Mouse (Mus musculus): ENCODE measurements around the gene Zfp365. TPM values are rescaled to one million over a fixed set of nuclear protein-coding genes. Genes with fewer than 3 reads are reported as not detected.

Zfp365 gene
- polyA plus RNA-seq, 1 experiment from 2014 or later: 0.03 TPM

DNA sequence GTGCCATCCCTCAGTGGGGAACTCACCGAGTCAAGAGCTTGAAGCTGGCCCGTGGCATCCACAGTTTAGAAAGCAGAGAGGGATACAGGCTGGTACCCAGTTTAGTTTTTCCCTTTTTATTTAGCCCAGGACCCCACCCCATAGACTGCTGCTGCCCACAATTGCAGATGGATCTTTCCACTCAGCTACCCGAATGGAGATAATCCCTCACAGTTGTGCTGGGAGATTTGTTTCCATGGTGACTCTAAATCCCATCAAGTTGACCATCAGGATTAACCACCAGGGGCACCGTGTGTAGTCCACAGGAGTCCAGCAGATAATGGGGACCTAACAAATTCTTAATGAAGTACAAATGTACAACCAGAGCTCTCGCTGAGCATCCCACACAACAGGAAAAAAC is 11.3 kb downstream of the Zfp365 start:
- H3K4me1 ChIP-seq (replicated peaks): no peaks in the 10 kb centered on the region
- H3K27me3 ChIP-seq: no peaks in the 10 kb centered on the region
- H3K36me3 ChIP-seq (replicated peaks): no peaks in the 10 kb centered on the region
- no peaks in the 10 kb centered on the region for H3K9me3 ChIP-seq (replicated peaks)
- H3K9ac ChIP-seq: no peak overlapping the region
- 52% methylated on average over 5 of the region's 5 CpGs for WGBS (ENCODE audit: insufficient replicate concordance)
- no peak overlapping the region for H3K4me3 ChIP-seq (replicated peaks)
- ATAC-seq (ENCODE audit: insufficient read depth): no peak
- H3K27ac ChIP-seq (replicated peaks): no peak overlapping the region
- no peak overlapping the region for H3K4me2 ChIP-seq

DNA sequence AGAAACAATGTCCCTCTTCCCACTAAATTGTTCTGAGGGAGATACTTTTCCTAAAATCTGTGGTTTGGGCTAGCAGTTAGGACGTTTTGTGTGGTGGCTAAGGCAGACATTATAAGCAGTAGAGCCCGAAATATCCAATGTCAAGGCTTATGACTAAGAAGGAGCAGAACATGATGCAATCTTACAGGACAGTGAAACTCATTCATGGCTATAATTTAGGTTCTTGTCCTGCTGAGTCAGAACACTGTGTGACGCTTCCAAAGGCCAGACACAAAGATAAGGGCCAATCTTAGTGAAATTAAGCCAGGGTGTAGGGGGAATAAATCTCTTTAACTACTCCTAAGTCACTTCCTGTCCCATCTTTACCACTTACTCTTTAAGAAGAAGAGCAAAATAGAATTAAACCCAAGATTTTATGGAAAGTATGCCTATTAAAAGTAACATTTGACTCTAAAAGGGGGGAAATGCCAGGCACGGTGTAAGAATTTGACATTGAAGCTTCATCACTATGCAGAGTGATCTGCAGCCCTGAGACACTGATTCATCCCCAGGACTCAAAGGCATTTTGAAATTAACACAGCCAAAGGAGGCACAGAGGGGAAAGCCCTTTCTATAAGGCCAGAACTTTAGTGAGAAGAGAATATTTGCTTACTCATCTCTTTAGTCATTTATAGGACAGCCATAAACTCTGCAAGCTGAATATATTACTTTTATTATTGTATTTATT is 13.3 kb downstream of the Zfp365 start:
- ATAC-seq (ENCODE audit: insufficient read depth): no peak
- Histone ChIP-seq H3K4me3 (replicated peaks) (no peak overlapping the region), H3K27me3 (no peaks in the 10 kb centered on the region), H3K36me3 (replicated peaks) (no peaks in the 10 kb centered on the region), H3K4me2 (no peak overlapping the region), H3K9ac (no peak overlapping the region), H3K9me3 (replicated peaks) (no peaks in the 10 kb centered on the region), H3K27ac (replicated peaks) (no peak overlapping the region), H3K4me1 (replicated peaks) (no peaks in the 10 kb centered on the region)
- 53% methylated on average over 4 of the region's 4 CpGs for WGBS (ENCODE audit: insufficient replicate concordance)

DNA sequence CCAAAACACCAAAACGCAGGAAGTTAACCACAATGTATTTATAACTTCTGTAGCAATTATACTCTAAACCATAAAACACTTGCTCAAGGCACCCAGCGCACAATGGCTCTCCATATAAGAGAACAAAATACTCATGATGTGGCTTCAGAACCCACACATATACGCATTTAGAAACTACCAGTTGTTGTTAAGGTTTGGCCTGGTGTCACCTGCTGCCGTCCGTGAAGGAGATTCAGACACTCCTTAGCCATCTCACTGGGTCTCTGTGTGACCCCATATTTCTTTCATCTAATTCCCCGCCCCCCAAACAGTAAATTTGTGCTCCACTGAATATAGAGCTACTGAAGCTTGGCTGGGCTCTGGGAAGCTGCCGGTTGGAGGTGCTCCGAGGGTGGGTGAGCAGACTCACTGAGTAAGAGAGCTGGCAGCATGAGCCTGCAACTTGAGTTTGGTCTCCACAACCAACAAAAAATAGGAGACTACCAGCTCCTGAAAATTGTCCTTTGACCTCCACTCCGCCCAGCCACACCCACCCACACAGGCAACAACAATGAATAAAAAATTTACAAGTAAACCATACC is 14.0 kb downstream of the Zfp365 start:
- Histone ChIP-seq H3K4me1 (replicated peaks) (no peaks in the 10 kb centered on the region), H3K36me3 (replicated peaks) (no peaks in the 10 kb centered on the region), H3K4me2 (no peak overlapping the region), H3K9ac (no peak overlapping the region), H3K4me3 (replicated peaks) (no peak overlapping the region), H3K9me3 (replicated peaks) (no peaks in the 10 kb centered on the region), H3K27ac (replicated peaks) (no peak overlapping the region), H3K27me3 (no peaks in the 10 kb centered on the region)
- 72% methylated on average over 9 of the region's 9 CpGs for WGBS (ENCODE audit: insufficient replicate concordance)
- no peak for ATAC-seq (ENCODE audit: insufficient read depth)

DNA sequence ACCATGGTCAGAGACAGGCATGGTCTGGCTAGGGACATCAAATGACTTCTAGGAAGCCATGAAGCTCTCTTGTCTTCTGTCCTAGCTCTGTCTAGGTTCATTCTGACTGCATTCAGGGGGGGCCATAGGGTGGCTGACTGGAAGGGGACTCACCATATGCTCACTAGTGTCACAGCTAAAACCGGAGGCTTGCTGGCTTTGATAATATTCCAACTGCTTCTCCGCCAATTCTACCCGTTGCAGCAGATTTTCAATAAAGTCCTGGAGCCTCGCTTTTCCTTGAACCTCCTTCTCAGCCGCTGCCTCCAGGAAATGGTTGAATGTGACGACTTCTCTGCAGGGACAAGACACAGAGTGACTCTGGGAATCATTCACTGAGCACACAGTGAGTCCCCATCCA is 15.2 kb downstream of the Zfp365 start:
- no peaks in the 10 kb centered on the region for H3K27me3 ChIP-seq
- H3K36me3 ChIP-seq (replicated peaks): no peaks in the 10 kb centered on the region
- H3K27ac ChIP-seq (replicated peaks): no peak overlapping the region
- no peak overlapping the region for H3K4me2 ChIP-seq
- 65% methylated on average over 6 of the region's 6 CpGs for WGBS (ENCODE audit: insufficient replicate concordance)
- H3K9ac ChIP-seq: no peak overlapping the region
- no peak overlapping the region for H3K4me3 ChIP-seq (replicated peaks)
- no peaks in the 10 kb centered on the region for H3K9me3 ChIP-seq (replicated peaks)
- no peak for ATAC-seq (ENCODE audit: insufficient read depth)
- no peaks in the 10 kb centered on the region for H3K4me1 ChIP-seq (replicated peaks)

DNA sequence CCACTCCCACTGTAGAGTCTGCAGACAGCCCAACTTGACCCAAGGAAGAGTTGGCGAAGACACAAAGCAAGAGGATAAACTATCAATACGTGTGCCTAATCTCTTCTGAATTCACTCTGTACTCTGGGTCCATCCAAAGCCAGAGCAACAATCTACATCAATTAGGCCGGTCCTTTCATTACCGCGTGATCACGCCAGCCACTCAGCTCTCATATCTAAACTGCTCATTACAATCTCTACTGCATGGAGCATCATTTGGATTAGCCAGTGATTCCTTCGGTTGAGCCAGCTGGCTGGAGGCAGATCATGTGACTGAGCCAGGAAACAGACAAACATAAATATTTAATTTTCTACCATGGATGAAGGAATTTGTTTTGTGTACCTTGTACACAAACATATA is 17.8 kb downstream of the Zfp365 start:
- no peak overlapping the region for H3K9ac ChIP-seq
- no peak overlapping the region for H3K4me3 ChIP-seq (replicated peaks)
- no peaks in the 10 kb centered on the region for H3K36me3 ChIP-seq (replicated peaks)
- ATAC-seq (ENCODE audit: insufficient read depth): no peak
- no peaks in the 10 kb centered on the region for H3K4me1 ChIP-seq (replicated peaks)
- no peaks in the 10 kb centered on the region for H3K9me3 ChIP-seq (replicated peaks)
- H3K4me2 ChIP-seq: no peak overlapping the region
- no peak overlapping the region for H3K27ac ChIP-seq (replicated peaks)
- no peaks in the 10 kb centered on the region for H3K27me3 ChIP-seq
- WGBS (ENCODE audit: insufficient replicate concordance): 78% methylated on average over 7 of the region's 7 CpGs

DNA sequence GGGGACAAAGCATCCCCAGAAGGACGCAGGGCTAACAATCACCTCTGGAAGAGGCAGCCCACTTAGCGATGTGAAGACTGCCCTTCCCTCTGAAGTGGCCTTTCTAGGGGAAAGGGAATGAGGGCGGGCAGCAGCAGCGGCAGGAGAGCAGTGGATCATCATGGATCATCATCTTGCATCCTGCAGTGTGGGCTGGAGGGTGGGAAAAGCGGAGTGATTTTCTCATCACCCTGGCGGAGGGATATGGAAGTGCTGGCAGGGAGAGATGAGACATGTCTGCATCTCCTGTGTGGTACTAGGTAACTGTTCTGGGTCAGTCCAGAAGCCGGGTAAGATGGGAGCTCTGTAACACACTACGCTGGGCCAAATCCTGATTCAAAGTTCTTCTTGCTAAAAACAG is 18.4 kb downstream of the Zfp365 start:
- 61% methylated on average over 8 of the region's 8 CpGs for WGBS (ENCODE audit: insufficient replicate concordance)
- no peaks in the 10 kb centered on the region for H3K36me3 ChIP-seq (replicated peaks)
- no peak for ATAC-seq (ENCODE audit: insufficient read depth)

DNA sequence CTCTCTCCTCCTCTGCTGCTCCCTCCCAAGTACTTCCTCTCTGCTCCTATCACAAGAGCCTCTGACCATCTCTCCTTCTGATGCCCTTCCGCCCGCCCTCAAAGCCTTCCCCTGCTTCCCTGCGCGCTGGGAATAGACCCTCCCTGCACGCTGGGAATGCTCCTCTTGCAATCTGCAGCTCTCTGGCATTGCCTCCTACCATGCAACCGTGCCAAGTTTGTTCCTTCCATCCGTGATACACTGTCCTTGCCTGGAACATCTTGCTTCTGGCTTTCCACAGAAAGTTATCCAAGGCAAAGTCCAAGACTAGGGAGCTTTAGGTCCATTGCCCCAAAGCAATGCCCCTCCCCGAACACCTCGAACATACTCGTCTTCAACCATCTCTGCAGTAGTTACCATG is 19.2 kb downstream of the Zfp365 start:
- H3K27ac ChIP-seq (replicated peaks): no peak overlapping the region
- no peak overlapping the region for H3K4me2 ChIP-seq
- no peak overlapping the region for H3K4me3 ChIP-seq (replicated peaks)
- H3K36me3 ChIP-seq (replicated peaks): no peaks in the 10 kb centered on the region
- ATAC-seq (ENCODE audit: insufficient read depth): no peak
- no peak overlapping the region for H3K9ac ChIP-seq
- H3K27me3 ChIP-seq: no peaks in the 10 kb centered on the region
- no peaks in the 10 kb centered on the region for H3K9me3 ChIP-seq (replicated peaks)
- no peaks in the 10 kb centered on the region for H3K4me1 ChIP-seq (replicated peaks)
- WGBS (ENCODE audit: insufficient replicate concordance): 64% methylated on average over 10 of the region's 10 CpGs

More for the DNA sequence above, 18.4 kb downstream of the Zfp365 start:
- no peak overlapping the region for H3K27ac ChIP-seq (replicated peaks)
- H3K27me3 ChIP-seq: no peaks in the 10 kb centered on the region
- H3K4me1 ChIP-seq (replicated peaks): no peaks in the 10 kb centered on the region
- no peak overlapping the region for H3K4me3 ChIP-seq (replicated peaks)
- H3K9ac ChIP-seq: no peak overlapping the region
- no peak overlapping the region for H3K4me2 ChIP-seq
- H3K9me3 ChIP-seq (replicated peaks): no peaks in the 10 kb centered on the region

DNA sequence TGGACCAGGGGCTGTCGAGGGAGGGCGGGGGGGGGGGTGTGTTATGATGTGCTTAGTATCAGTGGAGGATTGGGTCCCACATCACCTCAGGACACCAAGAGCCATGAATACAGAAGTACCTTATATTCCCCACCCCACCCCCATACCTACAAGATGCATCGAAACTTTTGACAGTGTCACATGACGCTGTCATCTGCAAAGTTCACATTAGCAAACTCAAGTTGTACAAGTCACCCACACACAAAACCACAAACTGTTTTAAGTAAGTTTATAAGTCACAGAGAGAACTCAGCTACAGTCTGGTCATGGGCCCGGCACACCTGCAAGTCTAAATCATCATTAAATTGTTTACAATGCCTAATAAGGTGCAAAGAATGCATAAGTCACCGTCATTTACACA is 21.3 kb downstream of the Zfp365 start:
- no peak overlapping the region for H3K4me3 ChIP-seq (replicated peaks)
- WGBS (ENCODE audit: insufficient replicate concordance): 66% methylated on average over 6 of the region's 6 CpGs
- no peak for ATAC-seq (ENCODE audit: insufficient read depth)
- no peaks in the 10 kb centered on the region for H3K27me3 ChIP-seq
- H3K9me3 ChIP-seq (replicated peaks): no peaks in the 10 kb centered on the region
- no peaks in the 10 kb centered on the region for H3K4me1 ChIP-seq (replicated peaks)
- H3K36me3 ChIP-seq (replicated peaks): no peaks in the 10 kb centered on the region
- no peak overlapping the region for H3K9ac ChIP-seq
- H3K27ac ChIP-seq (replicated peaks): no peak overlapping the region
- no peak overlapping the region for H3K4me2 ChIP-seq

DNA sequence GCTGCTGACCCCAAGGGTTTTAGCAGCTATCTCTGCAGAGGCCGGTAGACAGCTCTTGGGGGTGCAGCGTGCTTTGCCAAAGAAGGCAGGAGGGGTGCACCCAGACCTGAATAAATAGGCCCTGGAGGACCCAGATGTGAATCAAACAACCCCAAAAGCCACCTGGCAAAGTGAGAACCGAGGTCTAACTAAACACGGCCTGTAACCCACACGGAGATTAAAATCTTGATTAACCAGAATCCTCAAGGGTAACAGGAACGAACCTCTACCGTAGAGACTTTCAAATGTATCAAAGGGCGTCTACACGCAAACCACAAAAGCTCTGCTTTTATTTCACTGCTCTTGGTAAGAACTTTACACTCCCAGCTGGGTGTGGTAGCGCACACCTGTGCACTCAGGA is 24.5 kb downstream of the Zfp365 start:
- H3K4me1 ChIP-seq (replicated peaks): no peaks in the 10 kb centered on the region
- H3K27ac ChIP-seq (replicated peaks): no peak overlapping the region
- no peaks in the 10 kb centered on the region for H3K36me3 ChIP-seq (replicated peaks)
- ATAC-seq (ENCODE audit: insufficient read depth): no peak
- 64% methylated on average over 10 of the region's 10 CpGs for WGBS (ENCODE audit: insufficient replicate concordance)
- no peaks in the 10 kb centered on the region for H3K9me3 ChIP-seq (replicated peaks)
- H3K4me2 ChIP-seq: no peak overlapping the region
- no peaks in the 10 kb centered on the region for H3K27me3 ChIP-seq
- H3K4me3 ChIP-seq (replicated peaks): no peak overlapping the region
- no peak overlapping the region for H3K9ac ChIP-seq

DNA sequence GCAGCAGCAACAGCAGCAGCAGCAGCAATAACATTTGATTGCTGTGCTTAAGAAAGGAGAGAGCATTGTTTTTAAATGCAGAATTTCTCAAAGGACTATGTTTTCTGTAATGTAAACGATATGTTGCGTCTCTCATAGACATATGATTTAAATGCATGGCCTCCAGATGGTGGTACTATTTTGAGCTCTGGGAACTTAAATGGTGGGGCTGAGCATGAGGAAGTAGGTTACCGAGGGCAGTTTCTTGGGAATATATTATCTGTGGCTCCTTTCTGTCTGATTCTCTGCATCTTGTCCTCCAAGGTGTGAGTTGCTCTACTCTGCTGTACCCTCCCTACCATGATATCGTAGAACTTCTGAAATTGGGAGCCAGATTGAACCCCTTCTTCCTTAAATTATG is 31.8 kb downstream of the Zfp365 start:
- Histone ChIP-seq H3K27me3 (no peaks in the 10 kb centered on the region), H3K27ac (replicated peaks) (no peak overlapping the region), H3K4me1 (replicated peaks) (no peaks in the 10 kb centered on the region), H3K36me3 (replicated peaks) (no peaks in the 10 kb centered on the region), H3K9ac (no peak overlapping the region), H3K4me3 (replicated peaks) (no peak overlapping the region), H3K4me2 (no peak overlapping the region), H3K9me3 (replicated peaks) (no peaks in the 10 kb centered on the region)
- no peak for ATAC-seq (ENCODE audit: insufficient read depth)
- WGBS (ENCODE audit: insufficient replicate concordance): 63% methylated on average over 4 of the region's 4 CpGs

DNA sequence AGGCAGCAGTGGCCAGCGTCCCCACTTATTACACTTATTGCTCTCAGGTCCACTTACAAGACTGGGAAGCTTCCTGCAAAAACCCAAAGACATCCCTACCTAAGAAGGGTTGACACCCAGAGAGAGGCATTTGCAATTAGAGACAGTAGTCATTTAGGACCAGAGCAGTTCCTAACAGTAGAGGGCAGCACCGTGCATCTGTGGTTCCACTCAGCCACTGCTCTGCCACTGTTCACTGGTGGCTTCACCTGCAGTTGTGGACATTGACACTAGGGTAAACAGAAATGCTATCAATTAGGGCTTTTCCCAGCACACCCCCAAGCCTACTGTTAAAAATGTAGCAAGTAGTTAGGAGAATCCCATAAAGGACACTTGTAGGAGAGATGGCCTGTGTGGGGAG is 40.7 kb downstream of the Zfp365 start:
- H3K9me3 ChIP-seq (replicated peaks): no peaks in the 10 kb centered on the region

DNA sequence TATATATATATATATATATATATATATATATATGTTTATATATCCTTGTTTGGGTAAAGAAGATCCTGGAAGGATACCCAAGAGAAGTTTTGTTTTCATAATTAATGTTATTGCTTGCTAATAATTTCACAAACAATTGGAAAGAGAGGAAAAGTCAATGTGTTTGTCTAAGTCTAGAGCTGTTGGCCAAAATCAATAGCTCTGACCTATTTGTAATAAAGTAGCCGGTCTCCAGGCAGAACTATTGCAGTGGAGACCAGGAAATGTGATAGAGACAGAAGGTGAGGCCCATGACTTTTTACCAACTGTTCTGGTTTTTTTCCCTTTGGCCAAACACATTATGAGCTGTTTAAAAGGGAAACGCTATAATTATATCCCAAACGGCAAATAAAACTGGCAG is 44.2 kb downstream of the Zfp365 start:
- Histone ChIP-seq H3K27me3 (no peaks in the 10 kb centered on the region), H3K4me3 (replicated peaks) (no peak overlapping the region), H3K9me3 (replicated peaks) (no peaks in the 10 kb centered on the region), H3K9ac (no peak overlapping the region), H3K36me3 (replicated peaks) (no peaks in the 10 kb centered on the region), H3K27ac (replicated peaks) (no peak overlapping the region), H3K4me1 (replicated peaks) (no peaks in the 10 kb centered on the region), H3K4me2 (no peak overlapping the region)
- WGBS (ENCODE audit: insufficient replicate concordance): 65% methylated on average over 3 of the region's 3 CpGs
- ATAC-seq (ENCODE audit: insufficient read depth): no peak

More for the DNA sequence above, 40.7 kb downstream of the Zfp365 start:
- Histone ChIP-seq H3K9ac (no peak overlapping the region), H3K36me3 (replicated peaks) (no peaks in the 10 kb centered on the region), H3K27ac (replicated peaks) (no peak overlapping the region), H3K27me3 (no peaks in the 10 kb centered on the region), H3K4me3 (replicated peaks) (no peak overlapping the region), H3K4me1 (replicated peaks) (no peaks in the 10 kb centered on the region), H3K4me2 (no peak overlapping the region)
- ATAC-seq (ENCODE audit: insufficient read depth): no peak
- WGBS (ENCODE audit: insufficient replicate concordance): 16% methylated on average over 2 of the region's 2 CpGs
